Mouse (Mus musculus) lung, postnatal 0 days (tissue): ENCODE results near the gene Gm20696. TPM values are rescaled to one million over a fixed set of nuclear protein-coding genes. Genes with fewer than 3 reads are reported as not detected.

Experiments
- ATAC-seq: fragments of 200-750 bp; cut with Nextera tagmentation; 2 replicates; pipeline ENCODE4 v1.8.0; 2017; ENCODE audit warnings: moderate library complexity
- DNase-seq: peaks from one replicate; pipeline ENCODE4 v3.0.0-alpha.2; 2016; ENCODE audit warnings: low spot score
- H3K27ac ChIP-seq: fragments of 300-500 bp; sonication (generic); 2 replicates; pipeline ENCODE4 v1.5.1; 2014; ENCODE audit warnings: antibody characterized with exemption, mild to moderate bottlenecking, low read length, mixed read lengths
- H3K27me3 ChIP-seq: fragments of 300-500 bp; sonication (generic); replicated peaks from 2 replicates; pipeline ENCODE4 v1.6.1; 2014; ENCODE audit warnings: low read length, mixed read lengths; ENCODE audit not compliant: insufficient read depth
- H3K36me3 ChIP-seq: fragments of 300-500 bp; sonication (generic); 2 replicates; pipeline ENCODE4 v1.6.1; 2014; ENCODE audit warnings: low read length, mixed read lengths; ENCODE audit not compliant: insufficient read depth
- H3K4me1 ChIP-seq: fragments of 300-500 bp; sonication (generic); 2 replicates; pipeline ENCODE4 v1.6.1; 2014; ENCODE audit warnings: antibody characterized with exemption, low read depth, low read length, mixed read lengths; ENCODE audit not compliant: insufficient read depth
- H3K4me2 ChIP-seq: fragments of 300-500 bp; sonication (generic); replicated peaks from 2 replicates; pipeline ENCODE4 v1.6.1; 2014; ENCODE audit warnings: low read depth, mild to moderate bottlenecking, low read length, moderate library complexity, mixed read lengths
- H3K4me3 ChIP-seq: fragments of 300-500 bp; sonication (generic); 2 replicates; pipeline ENCODE4 v1.5.1; 2014; ENCODE audit warnings: low read depth, low read length
- H3K9ac ChIP-seq: fragments of 300-500 bp; sonication (generic); replicated peaks from 2 replicates; pipeline ENCODE4 v1.6.1; 2014; ENCODE audit warnings: low read depth, mild to moderate bottlenecking
- H3K9me3 ChIP-seq: fragments of 300-500 bp; sonication (generic); 2 replicates; pipeline ENCODE4 v1.6.1; 2016; ENCODE audit warnings: low read length, mixed read lengths
- CTCF ChIP-seq: IDR thresholded peaks from 2 replicates; pipeline ENCODE4 v1.5.1; 2016; ENCODE audit warnings: antibody characterized with exemption, mild to moderate bottlenecking
- EP300 ChIP-seq: IDR thresholded peaks from 2 replicates; pipeline ENCODE4 v1.6.1; 2016; ENCODE audit warnings: antibody characterized with exemption, mild to moderate bottlenecking, control low read depth
- WGBS: fragments of 180-500 bp; shearing (Covaris S2); extraction: QIAGEN DNeasy Blood & Tissue Kit; methylation state at CpG from one replicate; pipeline ENCODE4 v1.1.7; 2014; 5-methylcytosine and 5-hydroxymethylcytosine counted together
- microRNA-seq: library from miRNA; unstranded; fragments of <30 nt; microRNA quantifications from one replicate; pipeline ENCODE4, GENCODE M21; 2016
- polyA plus RNA-seq: library from polyadenylated mRNA; unstranded; fragments of >200 nt; fragmentation: Nextera tagmentation; extraction: Ambion mirVana; gene quantifications from 2 replicates; pipeline ENCODE4 v1.2.1, GENCODE M21; 2015

The Gm20696 gene
- polyA plus RNA-seq, 1 experiment from 2014 or later, result 2.3 TPM

DNA sequence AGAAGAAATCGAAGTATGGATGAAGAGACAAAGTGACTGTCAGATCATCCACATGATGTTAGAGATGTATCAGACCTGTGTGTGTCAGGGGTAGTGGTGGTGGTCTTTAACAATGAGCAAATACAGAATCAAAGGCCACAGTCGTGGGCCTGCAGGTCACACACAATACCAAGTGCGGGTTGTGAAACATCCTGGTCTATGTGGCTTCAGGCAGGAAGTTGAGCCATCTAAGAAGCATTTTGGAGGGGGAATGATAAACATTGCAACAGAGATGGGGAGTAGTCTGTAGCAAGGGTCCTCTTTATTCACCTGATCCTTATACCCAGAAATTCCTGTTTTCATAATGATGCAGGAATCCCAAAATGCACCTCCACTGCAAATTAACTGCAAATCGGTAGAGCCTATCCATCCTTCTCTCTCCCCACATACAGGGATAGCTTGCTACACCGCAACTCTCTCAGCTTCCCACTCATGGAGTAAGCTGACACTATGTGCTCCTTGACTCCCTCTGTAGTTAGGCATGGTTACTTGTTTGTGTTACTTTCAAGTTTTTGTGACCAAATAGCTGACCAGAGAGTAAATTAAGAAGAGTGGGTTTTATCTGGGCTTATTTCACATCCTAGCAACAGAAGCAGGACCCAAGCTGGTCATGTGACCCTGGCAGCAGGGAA is 454.8 kb downstream of the Gm20696 start:
- Histone ChIP-seq H3K4me3 (no peak overlapping the region), H3K9me3 (no peaks in the 10 kb centered on the region), H3K36me3 (no peaks in the 10 kb centered on the region; the same call in 1 of the 2 replicates), H3K9ac (no peak overlapping the region), H3K4me2 (no peak overlapping the region), H3K27me3 (no peaks in the 10 kb centered on the region), H3K27ac (no peak overlapping the region), H3K4me1 (no peaks in the 10 kb centered on the region; the same call in 1 of the 2 replicates)
- peak; percentile 25 for DNase-seq
- 70% methylated on average over 5 of the region's 5 CpGs for WGBS
- peak; percentile 41; the same call in 1 of the 2 replicates for ATAC-seq
- TF ChIP-seq CTCF (0 out of 2 replicates have a peak, but pooled peaks have one; percentile 6), EP300 (no peak)

DNA sequence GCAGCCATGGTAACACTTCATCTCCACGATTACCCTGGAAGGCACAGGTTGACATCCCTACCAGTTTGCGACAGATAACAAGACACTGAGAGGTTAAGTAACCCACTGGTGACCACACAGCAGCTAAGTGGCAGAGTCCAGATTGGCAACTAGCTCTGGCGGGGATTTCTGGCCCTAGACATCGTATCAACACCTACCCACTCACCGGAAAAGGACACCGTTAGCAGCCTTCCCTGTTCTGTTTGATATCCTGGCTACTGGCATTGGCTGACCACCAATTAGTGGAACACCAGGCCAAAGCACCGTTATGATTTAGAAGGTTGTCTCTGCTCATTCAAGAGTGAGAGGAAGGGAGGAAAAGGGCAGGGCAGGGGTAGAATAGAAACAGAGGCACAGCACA is 456.4 kb downstream of the Gm20696 start:
- H3K4me2 ChIP-seq, result no peak overlapping the region
- DNase-seq (no peak), ATAC-seq (no peak)
- TF ChIP-seq EP300, result no peak
- no peak overlapping the region for H3K4me3 ChIP-seq
- H3K27me3 ChIP-seq, result no peaks in the 10 kb centered on the region
- no peaks in the 10 kb centered on the region for H3K9me3 ChIP-seq
- H3K27ac ChIP-seq, result no peak overlapping the region
- no peaks in the 10 kb centered on the region; the same call in 1 of the 2 replicates for H3K36me3 ChIP-seq
- no peak overlapping the region for H3K9ac ChIP-seq
- 69% methylated on average over 7 of the region's 7 CpGs for WGBS
- peaks cover under 1% of the 10 kb centered on the region; the same call in 1 of the 2 replicates for H3K4me1 ChIP-seq

Small RNA genes within 50 kb of the gene (microRNA-seq; reads per million reads assigned to microRNA genes)
- gene Gm22328, result not detected

Other genes starting within 250 kb of the Gm20696 start
- 113 and 121 TPM in 2 replicates for gene Foxp1, start 144.1 kb downstream of the Gm20696 start, polyA plus RNA-seq
- 21.2 and 24.1 TPM in 2 replicates for gene Eif4e3, start within 50 bp of the Gm20696 start, polyA plus RNA-seq
- 2.0 and 2.3 TPM in 2 replicates for gene Gpr27, start 25.9 kb upstream of the Gm20696 start, polyA plus RNA-seq
- gene Prok2, start 59.6 kb upstream of the Gm20696 start, polyA plus RNA-seq, result 0.39 and 0.42 TPM in 2 replicates